Comparison of ENCODE assay signal across 10 mouse cellular contexts in the genomic region with DNA sequence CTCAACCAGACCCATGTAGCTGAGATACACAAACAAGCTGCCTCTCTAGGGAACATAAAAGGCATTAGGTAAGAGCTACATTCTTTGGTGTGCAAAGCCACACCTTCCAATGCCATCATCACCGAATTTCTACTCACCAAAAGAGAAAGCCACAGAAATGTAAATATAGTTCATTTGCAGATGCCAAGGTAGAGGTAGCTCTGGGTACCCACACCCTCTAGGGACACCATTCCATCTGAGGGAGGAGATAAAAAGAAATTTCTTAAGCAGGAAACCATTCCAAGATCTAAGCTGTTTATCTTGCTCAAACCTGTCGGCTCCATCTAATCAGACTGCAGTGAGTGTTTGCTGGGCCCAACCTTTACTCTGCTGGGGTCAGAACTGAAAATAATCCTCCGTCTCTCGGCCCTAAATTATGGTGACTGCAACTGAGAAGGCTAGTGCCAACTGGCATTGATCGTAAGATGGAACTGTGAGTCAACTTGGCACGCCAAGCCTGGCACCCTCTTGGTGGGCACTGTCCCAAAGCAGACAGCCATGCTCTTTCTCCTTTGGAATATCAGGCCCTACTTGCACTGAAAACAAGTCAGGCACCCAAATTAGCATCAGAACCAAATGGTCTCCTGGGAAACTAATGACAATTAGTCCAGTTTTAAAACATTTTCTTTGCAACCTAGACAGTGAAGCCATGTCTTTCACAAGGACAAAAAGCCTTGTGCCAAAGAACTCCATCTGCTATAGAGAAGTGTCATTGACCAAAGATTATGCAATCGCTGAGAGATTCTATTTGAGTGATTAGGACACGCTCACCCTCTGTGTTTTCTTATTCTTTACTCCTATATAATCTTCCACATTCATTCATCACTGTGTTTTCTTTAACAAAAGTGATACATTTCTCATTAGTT.
DNase-seq lines count a peak whose midpoint lies in the region; ATAC-seq and TF ChIP-seq lines count a peak whose summit lies in the region.
"Had no signal": no experiment of that assay in that cellular context is flagged by ENCODE, and none has a peak within 500 bp of the region (broad histone marks: within the 10 kb centered on the region; RNA-seq: fewer than 3 reads in every experiment).

No protein-coding gene starts in this region.

- H3K9me3 ChIP-seq in kidney, embryonic 14.5 days (ENCODE audit: control insufficient read depth, low read length), result no peaks in the 10 kb centered on the region
- H3K9me3 ChIP-seq: G1E; liver, embryonic 15.5 days had no signal

- H3K9ac ChIP-seq in kidney, embryonic 14.5 days (ENCODE audit: low read depth, low read length), result no peak overlapping the region
- H3K9ac ChIP-seq: liver, embryonic 15.5 days had no signal

- peak; percentile 7 for DNase-seq in kidney, adult 2 months
- peak; percentile 70 for DNase-seq in cerebellum, adult 11 months
- DNase-seq in gastrocnemius, postnatal 10 days, result peak; percentile 62
- peak; percentile 6 to 33 for DNase-seq in left cerebral cortex, adult 9 months (ENCODE audit: low spot score in 2 of 2)
- DNase-seq in right cerebral cortex, postnatal 4 days, result peak; percentile 55

- WGBS in kidney, adult 2 months, result 61% methylated on average over 8 of the region's 8 CpGs
- WGBS in kidney, embryonic 14.5 days, result 71% methylated on average over 8 of the region's 8 CpGs

- no peak for TF ChIP-seq POLR2A in kidney, adult 2 months (IDR thresholded peaks at IDR 0.05; ENCODE audit: low read depth, low read length)

- H3K36me3 ChIP-seq in kidney, adult 2 months (ENCODE audit: control insufficient read depth, insufficient read depth, low read length), result no peaks in the 10 kb centered on the region
- H3K36me3 ChIP-seq in kidney, embryonic 14.5 days (ENCODE audit: control insufficient read depth, insufficient read depth, low read length), result no peaks in the 10 kb centered on the region
- H3K36me3 ChIP-seq: G1E; liver, embryonic 15.5 days had no signal

- no peak overlapping the region for H3K4me2 ChIP-seq in kidney, embryonic 14.5 days (replicated peaks; ENCODE audit: low read depth, low read length)
- H3K4me2 ChIP-seq: liver, embryonic 15.5 days had no signal

- H3K4me1 ChIP-seq in kidney, adult 2 months (ENCODE audit: control insufficient read depth, insufficient read depth, low read length), result no peaks in the 10 kb centered on the region
- H3K4me1 ChIP-seq in kidney, embryonic 14.5 days (ENCODE audit: control insufficient read depth, insufficient read depth, low read length), result no peaks in the 10 kb centered on the region
- H3K4me1 ChIP-seq: liver, embryonic 15.5 days had no signal

- ATAC-seq in kidney, embryonic 14.5 days (ENCODE audit: low FRiP score, low TSS enrichment), result no peak
- ATAC-seq in CD4-positive, CD25-positive, alpha-beta regulatory T cell, adult 4 months, result no peak
- no peak for ATAC-seq in erythroblast, adult 5-6 weeks (replicated peaks; ENCODE audit: low FRiP score, poor library complexity, severe bottlenecking)

- no peak overlapping the region for H3K27ac ChIP-seq in kidney, adult 2 months (ENCODE audit: insufficient read depth, low read depth, low read length)
- H3K27ac ChIP-seq in kidney, embryonic 14.5 days (ENCODE audit: low read depth, low read length), result no peak overlapping the region
- H3K27ac ChIP-seq: liver, embryonic 15.5 days had no signal

- TF ChIP-seq CTCF in kidney, adult 2 months (conservative IDR thresholded peaks at IDR 0.05; ENCODE audit: insufficient read depth, insufficient read length, low read depth, low read length), result no peak

- H3K4me3 ChIP-seq in kidney, adult 2 months (ENCODE audit: insufficient read depth, low read depth, low read length), result no peak overlapping the region
- no peak overlapping the region for H3K4me3 ChIP-seq in kidney, embryonic 14.5 days (ENCODE audit: low read length)
- H3K4me3 ChIP-seq: liver, embryonic 15.5 days had no signal

- no peaks in the 10 kb centered on the region for H3K27me3 ChIP-seq in kidney, adult 2 months (replicated peaks; ENCODE audit: control insufficient read depth, insufficient read depth, low read length)
- H3K27me3 ChIP-seq in kidney, embryonic 14.5 days (ENCODE audit: control insufficient read depth, insufficient read depth, low read length), result no peaks in the 10 kb centered on the region
- H3K27me3 ChIP-seq: liver, embryonic 15.5 days had no signal

Comparison
In these comparisons a context has a peak if more than half of its experiments do, and no peak if none do; other contexts are left out.
1. DNase-seq: peak in every context shown above with its lines; median percentile 70 in cerebellum, adult 11 months; 62 in gastrocnemius, postnatal 10 days; 55 in right cerebral cortex, postnatal 4 days; 20 in left cerebral cortex, adult 9 months; 7 in kidney, adult 2 months.